Comparison of ENCODE assay signal across 26 mouse cellular contexts in the genomic region with DNA sequence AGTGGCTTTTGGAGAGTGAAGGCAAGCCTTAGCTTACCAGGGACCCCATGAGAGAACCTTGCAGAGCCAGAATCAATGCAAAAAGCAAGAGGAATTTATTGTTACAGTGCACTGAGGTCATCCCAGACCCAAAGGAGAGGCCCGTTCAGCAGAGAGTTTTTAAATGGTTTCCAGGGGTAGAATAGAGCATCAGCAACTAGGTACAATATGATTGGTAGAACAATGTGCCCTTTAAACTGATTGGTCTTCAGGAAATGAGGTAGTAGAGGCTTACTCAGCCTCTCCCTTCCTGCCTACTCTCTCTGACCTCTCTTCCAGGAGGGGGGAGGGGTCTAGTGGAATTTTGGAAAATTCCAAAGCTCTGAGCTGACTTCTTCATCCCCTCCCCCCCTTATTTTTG.
"Had no signal": no experiment of that assay in that cellular context is flagged by ENCODE, and none has a peak within 500 bp of the region (broad histone marks: within the 10 kb centered on the region; RNA-seq: fewer than 3 reads in every experiment).

No protein-coding gene starts in this region.

- H3K4me3 ChIP-seq: heart, adult 2 months; heart, embryonic 13.5 days; heart, embryonic 15.5 days; hindbrain, embryonic 13.5 days; hindbrain, embryonic 15.5 days; kidney, embryonic 15.5 days; layer of hippocampus, adult 2 months; left cerebral cortex, adult 2 months; limb, embryonic 13.5 days; limb, embryonic 15.5 days; liver, embryonic 12.5 days had no signal

- H3K27me3 ChIP-seq: heart, embryonic 13.5 days; heart, embryonic 15.5 days; hindbrain, embryonic 13.5 days; hindbrain, embryonic 15.5 days; kidney, embryonic 15.5 days; limb, embryonic 13.5 days; limb, embryonic 15.5 days; liver, embryonic 12.5 days had no signal

- H3K36me3 ChIP-seq: heart, embryonic 13.5 days; heart, embryonic 15.5 days; hindbrain, embryonic 13.5 days; hindbrain, embryonic 15.5 days; kidney, embryonic 15.5 days; limb, embryonic 13.5 days; limb, embryonic 15.5 days; liver, embryonic 12.5 days had no signal

- H3K9me3 ChIP-seq: heart, embryonic 15.5 days; hindbrain, embryonic 13.5 days; hindbrain, embryonic 15.5 days; kidney, embryonic 15.5 days; limb, embryonic 13.5 days; limb, embryonic 15.5 days; liver, embryonic 12.5 days had no signal

- H3K4me1 ChIP-seq: heart, embryonic 13.5 days; heart, embryonic 15.5 days; hindbrain, embryonic 13.5 days; hindbrain, embryonic 15.5 days had no signal

- DNase-seq: gastrocnemius, postnatal 14 days; gastrocnemius, postnatal 36 days; heart, adult 11 months; heart, adult 2 months; heart, postnatal 14 days; heart, postnatal 36 days; kidney, adult 11 months; kidney, adult 2 months; kidney, adult 9 months; kidney, postnatal 25 days; kidney, postnatal 4 days had no signal

- H3K9ac ChIP-seq: heart, embryonic 13.5 days; heart, embryonic 15.5 days; hindbrain, embryonic 13.5 days; hindbrain, embryonic 15.5 days; kidney, embryonic 15.5 days; limb, embryonic 13.5 days; limb, embryonic 15.5 days; liver, embryonic 12.5 days; liver, embryonic 14.5 days had no signal

- ATAC-seq: hindbrain, postnatal 0 days; intestine, embryonic 16.5 days; liver, embryonic 12.5 days had no signal

- H3K27ac ChIP-seq: heart, adult 2 months; heart, embryonic 13.5 days; heart, embryonic 15.5 days; hindbrain, embryonic 13.5 days; hindbrain, embryonic 15.5 days; hindbrain, postnatal 0 days; kidney, embryonic 15.5 days; kidney, postnatal 0 days; layer of hippocampus, adult 2 months; left cerebral cortex, adult 2 months; limb, embryonic 13.5 days; limb, embryonic 15.5 days; liver, embryonic 12.5 days; liver, embryonic 14.5 days had no signal

- H3K4me2 ChIP-seq: heart, embryonic 11.5 days; heart, embryonic 13.5 days; heart, embryonic 15.5 days; hindbrain, embryonic 13.5 days; hindbrain, embryonic 15.5 days; kidney, embryonic 15.5 days; limb, embryonic 13.5 days; limb, embryonic 15.5 days; liver, embryonic 12.5 days had no signal
